Mouse (Mus musculus): Measurements from ENCODE around the gene Jtb. TPM values are rescaled to one million over a fixed set of nuclear protein-coding genes. Genes with fewer than 3 reads are reported as not detected.

Gene Jtb
- polyA plus RNA-seq, 1 experiment from 2014 or later, result 112 TPM

GRCm38 (mm10) chr3:90208662-90209061 lies 22.7 kb upstream of the Jtb start:
- H3K4me3 ChIP-seq (ENCODE audit: low read depth, low read length), result no peak overlapping the region
- no peaks in the 10 kb centered on the region for H3K27me3 ChIP-seq (ENCODE audit: control insufficient read depth, insufficient read depth, low read length)
- no peak overlapping the region for H3K9ac ChIP-seq (ENCODE audit: low read length)
- peaks cover 10% of the 10 kb centered on the region for H3K4me1 ChIP-seq (ENCODE audit: control insufficient read depth, insufficient read depth, low read length)
- DNase-seq (ENCODE audit: low spot score, missing footprints) (peak; percentile 60), ATAC-seq (ENCODE audit: low FRiP score) (no peak)
- H3K27ac ChIP-seq (ENCODE audit: low read depth, low read length), result no peak overlapping the region
- H3K36me3 ChIP-seq (ENCODE audit: control insufficient read depth, insufficient read depth, low read length), result peaks cover 12% of the 10 kb centered on the region
- H3K9me3 ChIP-seq (ENCODE audit: control insufficient read depth, low read length), result no peaks in the 10 kb centered on the region
- WGBS, result 90% methylated on average over 2 of the region's 2 CpGs
- H3K4me2 ChIP-seq, result no peak overlapping the region

DNA sequence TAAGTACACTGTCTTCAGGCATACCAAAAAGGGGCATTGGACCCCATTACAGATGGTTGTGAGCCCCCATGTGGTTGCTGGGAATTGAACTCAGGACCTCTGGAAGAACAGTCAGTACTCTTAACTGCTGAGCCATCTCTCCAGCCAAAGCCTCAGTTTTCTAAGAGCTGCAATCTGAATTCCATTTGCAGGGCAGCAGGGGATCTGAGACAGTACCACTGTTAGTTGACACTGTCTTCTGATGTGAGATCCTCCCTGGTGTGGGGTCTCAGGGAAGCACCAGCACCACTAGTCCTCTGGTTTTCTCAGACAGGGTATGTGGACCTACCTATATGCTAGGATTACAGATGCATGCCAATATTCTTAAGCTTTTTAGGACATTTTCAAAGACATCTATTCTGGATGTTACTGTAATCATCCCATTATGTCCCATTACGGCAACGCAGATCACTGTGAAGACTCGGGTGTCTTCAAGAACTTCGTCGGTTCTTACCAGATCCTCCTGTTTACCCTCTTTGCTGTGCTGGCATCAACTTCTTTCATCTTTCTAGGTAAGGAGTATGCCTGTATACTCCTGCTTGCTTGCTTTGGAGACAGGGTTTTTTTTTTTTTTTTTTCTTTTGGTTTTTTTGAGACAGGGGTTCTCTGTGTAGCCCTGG lies 21.4 kb upstream of the Jtb start:
- ATAC-seq (ENCODE audit: low FRiP score), result no peak
- H3K9me3 ChIP-seq (ENCODE audit: control insufficient read depth, low read length), result no peaks in the 10 kb centered on the region
- H3K27me3 ChIP-seq (ENCODE audit: control insufficient read depth, insufficient read depth, low read length), result no peaks in the 10 kb centered on the region
- H3K9ac ChIP-seq (ENCODE audit: low read length), result no peak overlapping the region
- H3K4me3 ChIP-seq (ENCODE audit: low read depth, low read length), result no peak overlapping the region
- no peak overlapping the region for H3K4me2 ChIP-seq
- H3K36me3 ChIP-seq (ENCODE audit: control insufficient read depth, insufficient read depth, low read length), result peaks cover 12% of the 10 kb centered on the region
- peaks cover 14% of the 10 kb centered on the region for H3K4me1 ChIP-seq (ENCODE audit: control insufficient read depth, insufficient read depth, low read length)
- H3K27ac ChIP-seq (ENCODE audit: low read depth, low read length), result no peak overlapping the region
- DNase-seq (ENCODE audit: low spot score, missing footprints), result peak; percentile 75
- 86% methylated on average over 5 of the region's 5 CpGs for WGBS

DNA sequence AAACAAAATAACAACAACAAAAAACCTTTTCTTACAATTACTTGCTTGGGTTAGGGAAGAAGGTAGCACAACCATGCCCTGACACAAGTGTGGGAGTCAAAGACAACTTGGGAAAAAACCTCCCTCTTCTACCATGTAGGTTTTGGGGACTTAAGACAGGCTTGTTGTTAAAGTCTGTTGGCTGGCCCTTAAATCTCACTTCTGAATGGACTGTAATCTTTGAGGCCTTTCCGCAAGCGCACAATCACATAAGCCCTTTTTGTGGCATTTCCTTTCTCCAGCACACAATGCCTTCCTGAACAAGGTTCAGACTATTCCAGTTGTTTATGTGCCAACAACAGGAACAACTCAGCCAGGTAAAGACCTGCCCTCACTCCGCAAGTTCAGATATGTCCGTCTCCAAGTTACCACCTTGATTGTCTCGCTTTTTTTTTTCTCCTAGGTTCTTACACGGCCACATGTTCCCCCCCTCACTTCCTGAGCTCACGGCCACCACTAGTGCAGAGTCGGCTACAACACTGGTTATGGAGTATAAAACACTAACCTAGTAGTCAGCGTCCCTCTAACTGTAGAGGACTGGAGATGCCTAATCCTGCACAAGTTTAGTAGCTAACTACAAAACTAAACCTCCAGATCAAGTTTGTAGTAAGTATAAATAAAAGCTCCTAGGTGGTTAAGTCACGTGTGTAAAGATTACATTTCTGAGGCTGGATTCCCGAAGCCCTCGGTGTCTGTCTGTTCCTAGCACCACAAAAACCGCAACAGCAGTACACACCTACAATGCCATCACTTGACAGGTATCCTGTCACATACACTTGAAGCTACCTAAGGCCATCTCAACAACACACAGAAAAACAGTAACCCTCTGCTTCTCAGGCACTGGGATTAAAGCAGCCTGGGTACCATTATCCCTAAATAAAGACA lies 19.7 kb upstream of the Jtb start:
- Histone ChIP-seq H3K4me1 (ENCODE audit: control insufficient read depth, insufficient read depth, low read length) (peaks cover 14% of the 10 kb centered on the region), H3K27ac (ENCODE audit: low read depth, low read length) (no peak overlapping the region), H3K36me3 (ENCODE audit: control insufficient read depth, insufficient read depth, low read length) (peaks cover 12% of the 10 kb centered on the region), H3K4me3 (ENCODE audit: low read depth, low read length) (peak overlapping the region; percentile 75; the same call in 1 of the 2 replicates), H3K9ac (ENCODE audit: low read length) (no peak overlapping the region), H3K9me3 (ENCODE audit: control insufficient read depth, low read length) (no peaks in the 10 kb centered on the region), H3K4me2 (peak overlapping the region; percentile 88), H3K27me3 (ENCODE audit: control insufficient read depth, insufficient read depth, low read length) (no peaks in the 10 kb centered on the region)
- 85% methylated on average over 13 of the region's 13 CpGs for WGBS
- peak; percentile 87 for DNase-seq (ENCODE audit: low spot score, missing footprints)
- no peak for ATAC-seq (ENCODE audit: low FRiP score)

- H3K36me3 ChIP-seq (ENCODE audit: control insufficient read depth, insufficient read depth, low read length), result peaks cover 12% of the 10 kb centered on the region
- peaks cover 14% of the 10 kb centered on the region for H3K4me1 ChIP-seq (ENCODE audit: control insufficient read depth, insufficient read depth, low read length)
- no peaks in the 10 kb centered on the region for H3K9me3 ChIP-seq (ENCODE audit: control insufficient read depth, low read length)
- DNase-seq (ENCODE audit: low spot score, missing footprints) (no peak), ATAC-seq (ENCODE audit: low FRiP score) (no peak)
- peak overlapping the region; percentile 75 for H3K4me3 ChIP-seq (ENCODE audit: low read depth, low read length)
- no peak overlapping the region for H3K27ac ChIP-seq (ENCODE audit: low read depth, low read length)
- 12% methylated on average over 5 of the region's 5 CpGs for WGBS
- peak overlapping the region; percentile 83 for H3K9ac ChIP-seq (ENCODE audit: low read length)
- H3K27me3 ChIP-seq (ENCODE audit: control insufficient read depth, insufficient read depth, low read length), result no peaks in the 10 kb centered on the region
- H3K4me2 ChIP-seq, result peak overlapping the region; percentile 88
These were observed 18.7 kb upstream of the Jtb start for GRCm38 (mm10) chr3:90212723-90213122.

GRCm38 (mm10) chr3:90213377-90213866 lies 18.0 kb upstream of the Jtb start, which contains the start of the genes Rps27 and Rab13:
TSS of gene Rps27 (minus strand) at chr3:90213651.
TSS of gene Rab13 (plus strand) at chr3:90213695.
- ATAC-seq (ENCODE audit: low FRiP score) (peak; percentile 93), DNase-seq (ENCODE audit: low spot score, missing footprints) (peak; percentile 99)
- Histone ChIP-seq H3K4me2 (peak within 1 kb of the TSS; percentile 88), H3K36me3 (ENCODE audit: control insufficient read depth, insufficient read depth, low read length) (peaks cover 7% of the 10 kb centered on the region), H3K9ac (ENCODE audit: low read length) (peak within 1 kb of the TSS; percentile 83), H3K27ac (ENCODE audit: low read depth, low read length) (peak within 1 kb of the TSS; percentile 49; the same call in 1 of the 2 replicates), H3K9me3 (ENCODE audit: control insufficient read depth, low read length) (no peaks in the 10 kb centered on the region), H3K4me1 (ENCODE audit: control insufficient read depth, insufficient read depth, low read length) (peaks cover 14% of the 10 kb centered on the region), H3K27me3 (ENCODE audit: control insufficient read depth, insufficient read depth, low read length) (no peaks in the 10 kb centered on the region), H3K4me3 (ENCODE audit: low read depth, low read length) (peak within 1 kb of the TSS; percentile 75)
- WGBS, result under 1% methylated on average over 42 of the region's 42 CpGs

DNA sequence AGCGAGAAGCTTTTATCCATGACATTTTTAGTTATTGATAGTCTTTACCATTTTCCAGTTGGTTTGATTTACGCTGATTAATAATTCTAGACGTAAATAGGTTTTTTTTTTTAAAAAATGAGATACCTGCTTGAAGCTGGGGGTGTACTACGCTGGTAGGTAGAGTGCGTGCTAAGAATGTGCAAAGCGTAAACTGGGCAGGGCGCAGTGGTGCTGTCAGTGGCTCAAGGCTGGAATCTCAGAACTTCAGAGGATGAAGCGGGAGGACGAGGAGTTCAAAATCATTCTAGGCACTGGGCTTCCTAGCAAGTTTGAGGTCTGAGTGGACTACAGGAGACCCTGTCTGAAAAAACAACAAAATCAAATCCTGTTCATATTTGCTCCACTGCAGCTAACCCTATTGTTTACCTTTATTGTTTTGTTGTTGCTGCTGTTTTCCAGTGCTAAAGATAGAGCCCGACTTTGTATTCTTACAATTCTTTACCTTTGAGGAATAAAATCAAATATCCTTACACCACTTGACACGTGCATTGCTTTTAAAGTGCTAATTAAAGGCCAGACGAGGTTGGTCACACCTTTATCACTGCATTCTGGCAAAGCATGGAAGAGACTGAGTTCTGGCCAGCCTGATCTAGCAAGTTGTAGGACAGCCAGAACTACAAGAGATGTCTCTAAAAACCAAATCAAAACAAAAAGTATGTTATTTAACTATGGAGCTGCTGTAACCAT lies 17.3 kb upstream of the Jtb start:
- no peak overlapping the region for H3K27ac ChIP-seq (ENCODE audit: low read depth, low read length)
- H3K4me2 ChIP-seq, result peak overlapping the region; percentile 88
- DNase-seq (ENCODE audit: low spot score, missing footprints), result peak; percentile 81
- peaks cover 3% of the 10 kb centered on the region for H3K36me3 ChIP-seq (ENCODE audit: control insufficient read depth, insufficient read depth, low read length)
- no peaks in the 10 kb centered on the region for H3K27me3 ChIP-seq (ENCODE audit: control insufficient read depth, insufficient read depth, low read length)
- H3K9me3 ChIP-seq (ENCODE audit: control insufficient read depth, low read length), result no peaks in the 10 kb centered on the region
- H3K9ac ChIP-seq (ENCODE audit: low read length), result peak overlapping the region; percentile 83
- ATAC-seq (ENCODE audit: low FRiP score), result peak; percentile 62
- H3K4me3 ChIP-seq (ENCODE audit: low read depth, low read length), result peak overlapping the region; percentile 75
- peaks cover 14% of the 10 kb centered on the region for H3K4me1 ChIP-seq (ENCODE audit: control insufficient read depth, insufficient read depth, low read length)
- 15% methylated on average over 12 of the region's 12 CpGs for WGBS

DNA sequence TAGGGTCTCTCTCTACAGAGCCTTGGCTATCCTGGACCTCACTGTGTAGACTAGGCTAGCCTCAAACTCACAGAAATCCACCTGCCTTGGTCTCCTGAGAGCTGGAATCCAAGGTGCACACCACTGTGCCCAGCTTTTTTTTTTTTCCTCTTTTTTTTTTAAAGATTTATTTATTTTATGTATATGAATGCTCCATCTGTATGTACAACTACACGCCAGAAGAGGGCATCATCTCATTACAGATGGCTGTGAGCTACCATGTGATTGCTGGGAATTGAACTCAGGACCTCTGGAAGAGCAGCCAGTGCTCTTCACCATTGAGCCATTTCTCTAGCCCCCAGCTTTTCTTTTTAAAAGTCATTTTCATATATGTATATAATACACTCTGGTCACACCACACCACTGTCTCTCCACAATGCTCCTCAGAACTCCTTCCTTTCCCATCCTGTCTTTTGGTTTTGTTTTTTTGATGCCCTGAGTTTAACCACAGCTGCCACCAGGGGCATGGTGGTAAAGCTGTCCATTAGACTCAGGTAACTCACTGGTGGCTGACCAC lies 15.5 kb upstream of the Jtb start:
- H3K4me2 ChIP-seq, result no peak overlapping the region
- ATAC-seq (ENCODE audit: low FRiP score) (no peak), DNase-seq (ENCODE audit: low spot score, missing footprints) (peak; percentile 68)
- H3K27me3 ChIP-seq (ENCODE audit: control insufficient read depth, insufficient read depth, low read length), result no peaks in the 10 kb centered on the region
- no peaks in the 10 kb centered on the region; the same call in 1 of the 2 replicates for H3K36me3 ChIP-seq (ENCODE audit: control insufficient read depth, insufficient read depth, low read length)
- H3K4me1 ChIP-seq (ENCODE audit: control insufficient read depth, insufficient read depth, low read length), result peaks cover 18% of the 10 kb centered on the region
- H3K4me3 ChIP-seq (ENCODE audit: low read depth, low read length), result no peak overlapping the region
- no peak overlapping the region for H3K27ac ChIP-seq (ENCODE audit: low read depth, low read length)
- no peaks in the 10 kb centered on the region for H3K9me3 ChIP-seq (ENCODE audit: control insufficient read depth, low read length)
- WGBS, result 25% methylated on average over 1 of the region's 1 CpGs
- no peak overlapping the region for H3K9ac ChIP-seq (ENCODE audit: low read length)

GRCm38 (mm10) chr3:90220088-90220487 lies 11.3 kb upstream of the Jtb start:
- Histone ChIP-seq H3K9me3 (ENCODE audit: control insufficient read depth, low read length) (no peaks in the 10 kb centered on the region), H3K4me2 (peak overlapping the region; percentile 71), H3K27me3 (ENCODE audit: control insufficient read depth, insufficient read depth, low read length) (no peaks in the 10 kb centered on the region), H3K27ac (ENCODE audit: low read depth, low read length) (peak overlapping the region; percentile 51), H3K36me3 (ENCODE audit: control insufficient read depth, insufficient read depth, low read length) (no peaks in the 10 kb centered on the region; the same call in 1 of the 2 replicates), H3K4me1 (ENCODE audit: control insufficient read depth, insufficient read depth, low read length) (peaks cover 9% of the 10 kb centered on the region), H3K4me3 (ENCODE audit: low read depth, low read length) (peak overlapping the region; percentile 36), H3K9ac (ENCODE audit: low read length) (peak overlapping the region; percentile 74)
- no peak for DNase-seq (ENCODE audit: low spot score, missing footprints)
- WGBS, result 13% methylated on average over 6 of the region's 6 CpGs
- ATAC-seq (ENCODE audit: low FRiP score), result peak; percentile 60
